Mouse (Mus musculus) lung, embryonic 15.5 days (tissue): ENCODE measurements at regions not wholly inside any gene's neighbourhood (a gene's known extent, or its start where the extent isn't known, plus 50 kb on each side); places are given as distances from the start of the nearest gene placed in this dataset.

ENCODE experiments used
- ATAC-seq: fragments of 200-750 bp; cut with Nextera tagmentation; 2 replicates; pipeline ENCODE4 v1.8.0; 2017; ENCODE audit warnings: moderate number of reproducible peaks, borderline replicate concordance; ENCODE audit not compliant: low FRiP score, low TSS enrichment; ENCODE audit errors: extremely low read depth
- H3K27ac ChIP-seq: fragments of 300-500 bp; sonication (generic); 2 replicates; pipeline ENCODE4 v1.5.1; 2015; ENCODE audit warnings: moderate library complexity, mild to moderate bottlenecking, inconsistent platforms
- H3K27me3 ChIP-seq: fragments of 300-500 bp; sonication (generic); 2 replicates; pipeline ENCODE4 v1.6.1; 2015; ENCODE audit warnings: inconsistent platforms
- H3K36me3 ChIP-seq: fragments of 300-500 bp; sonication (generic); 2 replicates; pipeline ENCODE4 v1.6.1; 2015; ENCODE audit warnings: inconsistent platforms
- H3K4me1 ChIP-seq: fragments of 300-500 bp; sonication (generic); 2 replicates; pipeline ENCODE4 v1.6.1; 2015; ENCODE audit warnings: inconsistent platforms
- H3K4me2 ChIP-seq: fragments of 300-500 bp; sonication (generic); 2 replicates; pipeline ENCODE4 v1.6.1; 2015; ENCODE audit warnings: inconsistent platforms, mild to moderate bottlenecking, moderate library complexity
- H3K4me3 ChIP-seq: fragments of 300-500 bp; sonication (generic); 2 replicates; pipeline ENCODE4 v1.5.1; 2015; ENCODE audit warnings: mild to moderate bottlenecking, inconsistent platforms
- H3K9ac ChIP-seq: fragments of 300-500 bp; sonication (generic); 2 replicates; pipeline ENCODE4 v1.6.1; 2015; ENCODE audit warnings: inconsistent platforms
- H3K9me3 ChIP-seq: fragments of 300-500 bp; sonication (generic); 2 replicates; pipeline ENCODE4 v1.6.1; 2016; ENCODE audit warnings: inconsistent platforms
- WGBS: fragments of 180-500 bp; shearing (Covaris S2); methylation state at CpG from one replicate; pipeline ENCODE4 v1.1.7; 2015; 5-methylcytosine and 5-hydroxymethylcytosine counted together

DNA sequence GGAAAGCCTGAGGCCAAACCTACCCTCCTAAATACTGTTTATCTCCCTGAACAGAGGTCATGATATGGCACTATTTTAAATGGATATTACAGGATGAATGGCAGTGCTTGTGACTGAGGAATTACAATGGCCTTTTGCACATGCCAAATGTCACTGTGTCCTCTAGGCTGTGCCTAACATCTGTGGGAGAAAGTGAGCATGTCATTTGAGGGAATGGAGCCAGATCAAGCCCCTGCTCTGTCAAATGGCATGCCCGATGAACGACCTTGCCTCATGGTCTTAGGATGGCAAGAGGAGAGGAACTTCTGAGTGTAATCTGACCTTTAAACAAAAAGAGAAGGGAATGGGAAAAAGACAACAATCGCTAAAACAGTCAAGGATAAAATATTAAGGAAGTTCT lies 827.0 kb downstream of the Gsdmc2 start:
- no peak for ATAC-seq
- Histone ChIP-seq H3K4me1 (no peaks in the 10 kb centered on the region), H3K27ac (no peak overlapping the region), H3K4me2 (no peak overlapping the region), H3K36me3 (no peaks in the 10 kb centered on the region), H3K9ac (no peak overlapping the region), H3K4me3 (no peak overlapping the region), H3K27me3 (no peaks in the 10 kb centered on the region), H3K9me3 (no peaks in the 10 kb centered on the region)
- 60% methylated on average over 3 of the region's 3 CpGs for WGBS

GRCm38 (mm10) chr15:63006471-63007228 lies 838.3 kb downstream of the Gsdmc2 start:
- Histone ChIP-seq H3K4me2 (no peak overlapping the region), H3K27ac (no peak overlapping the region), H3K27me3 (no peaks in the 10 kb centered on the region), H3K4me3 (no peak overlapping the region), H3K4me1 (no peaks in the 10 kb centered on the region), H3K9ac (no peak overlapping the region), H3K9me3 (no peaks in the 10 kb centered on the region), H3K36me3 (no peaks in the 10 kb centered on the region)
- 82% methylated on average over 14 of the region's 14 CpGs for WGBS
- no peak for ATAC-seq

- Histone ChIP-seq H3K27ac (no peak overlapping the region), H3K4me1 (no peaks in the 10 kb centered on the region), H3K27me3 (no peaks in the 10 kb centered on the region), H3K4me2 (no peak overlapping the region), H3K9me3 (no peaks in the 10 kb centered on the region), H3K9ac (no peak overlapping the region), H3K4me3 (no peak overlapping the region), H3K36me3 (no peaks in the 10 kb centered on the region)
- no peak for ATAC-seq
- 80% methylated on average over 2 of the region's 2 CpGs for WGBS
These were observed 850.3 kb downstream of the Gsdmc2 start for GRCm38 (mm10) chr15:62994691-62995090.

DNA sequence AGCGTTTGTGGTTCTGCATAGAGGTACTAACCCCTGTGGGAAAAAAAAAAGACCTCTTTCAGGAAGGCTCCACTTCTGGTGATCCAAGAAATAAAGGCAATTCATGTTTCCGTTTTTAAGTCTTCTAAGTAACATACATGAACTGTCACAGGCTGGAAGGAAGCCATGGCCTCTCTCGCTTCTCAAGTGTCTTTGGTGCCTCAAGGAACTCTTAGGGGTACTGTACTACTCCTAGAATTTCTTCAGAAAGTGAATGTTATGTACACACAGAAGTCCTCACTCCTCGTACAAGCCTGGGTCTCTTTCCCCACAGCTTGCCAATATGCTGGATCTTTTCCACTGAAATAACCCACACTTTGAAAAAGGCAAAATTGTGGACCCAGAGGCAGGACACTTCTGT lies 858.1 kb downstream of the Gsdmc2 start:
- WGBS, result 31% methylated on average over 4 of the region's 4 CpGs
- no peaks in the 10 kb centered on the region for H3K36me3 ChIP-seq
- peak overlapping the region; percentile 67 for H3K27ac ChIP-seq
- H3K9ac ChIP-seq, result no peak overlapping the region
- ATAC-seq, result peak; percentile 71; the same call in 1 of the 2 replicates
- no peaks in the 10 kb centered on the region for H3K27me3 ChIP-seq
- H3K4me3 ChIP-seq, result no peak overlapping the region
- H3K4me2 ChIP-seq, result no peak overlapping the region
- peaks cover 4% of the 10 kb centered on the region; the same call in 1 of the 2 replicates for H3K4me1 ChIP-seq
- H3K9me3 ChIP-seq, result no peaks in the 10 kb centered on the region

GRCm38 (mm10) chr15:62986147-62986546 lies 858.8 kb downstream of the Gsdmc2 start:
- no peak overlapping the region for H3K9ac ChIP-seq
- no peaks in the 10 kb centered on the region for H3K27me3 ChIP-seq
- 31% methylated on average over 7 of the region's 7 CpGs for WGBS
- no peak overlapping the region for H3K4me2 ChIP-seq
- H3K9me3 ChIP-seq, result no peaks in the 10 kb centered on the region
- H3K4me3 ChIP-seq, result no peak overlapping the region
- H3K27ac ChIP-seq, result peak overlapping the region; percentile 31
- peaks cover 4% of the 10 kb centered on the region; the same call in 1 of the 2 replicates for H3K4me1 ChIP-seq
- H3K36me3 ChIP-seq, result no peaks in the 10 kb centered on the region
- ATAC-seq, result peak; percentile 93

DNA sequence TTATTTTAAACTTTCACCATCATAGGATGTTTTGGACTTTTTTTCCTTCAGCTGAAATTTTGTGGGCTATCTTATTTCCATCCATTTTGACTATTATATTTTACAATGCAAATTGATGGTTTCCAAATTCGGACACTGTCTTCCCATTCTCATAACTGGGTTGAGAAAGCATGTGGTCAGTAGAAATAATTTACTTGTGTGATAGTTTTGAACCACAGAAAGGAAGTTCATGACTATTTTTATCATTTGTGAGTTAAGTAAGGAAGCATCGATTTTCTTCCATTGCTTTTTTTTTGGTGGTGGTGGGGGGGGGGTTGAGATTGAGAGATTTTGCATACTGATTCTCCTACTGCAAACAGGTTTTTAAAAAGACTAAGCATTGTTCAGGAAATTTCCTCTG lies 874.4 kb downstream of the Gsdmc2 start:
- Histone ChIP-seq H3K9me3 (no peaks in the 10 kb centered on the region), H3K36me3 (no peaks in the 10 kb centered on the region), H3K4me1 (no peaks in the 10 kb centered on the region), H3K27ac (no peak overlapping the region), H3K4me2 (no peak overlapping the region), H3K4me3 (no peak overlapping the region), H3K9ac (no peak overlapping the region), H3K27me3 (no peaks in the 10 kb centered on the region)
- ATAC-seq, result no peak
- 78% methylated on average over 2 of the region's 2 CpGs for WGBS

DNA sequence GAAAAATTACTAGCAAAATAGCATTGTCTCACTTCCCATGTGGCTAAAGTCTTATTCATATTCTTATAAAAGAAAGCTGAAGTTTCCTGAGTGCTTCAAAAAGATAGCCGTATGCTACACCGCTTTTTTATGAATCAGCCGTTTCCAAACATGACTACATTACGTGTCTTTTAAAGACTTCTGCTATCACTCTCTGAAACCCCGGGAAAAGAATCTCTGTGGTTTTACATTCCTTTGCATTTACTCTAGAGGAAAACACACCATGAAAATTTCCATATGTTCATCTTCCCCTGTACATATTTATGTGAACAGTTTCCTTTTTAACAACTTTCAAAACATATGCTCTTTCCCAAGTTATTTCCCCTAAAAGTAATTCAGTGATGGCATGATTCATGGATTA lies 882.3 kb downstream of the Gsdmc2 start:
- H3K9me3 ChIP-seq, result no peaks in the 10 kb centered on the region
- peaks cover 9% of the 10 kb centered on the region; the same call in 1 of the 2 replicates for H3K4me1 ChIP-seq
- 42% methylated on average over 5 of the region's 5 CpGs for WGBS
- no peaks in the 10 kb centered on the region for H3K27me3 ChIP-seq
- no peak for ATAC-seq
- H3K4me2 ChIP-seq, result no peak overlapping the region
- no peaks in the 10 kb centered on the region for H3K36me3 ChIP-seq
- no peak overlapping the region for H3K9ac ChIP-seq
- no peak overlapping the region for H3K4me3 ChIP-seq
- no peak overlapping the region for H3K27ac ChIP-seq

DNA sequence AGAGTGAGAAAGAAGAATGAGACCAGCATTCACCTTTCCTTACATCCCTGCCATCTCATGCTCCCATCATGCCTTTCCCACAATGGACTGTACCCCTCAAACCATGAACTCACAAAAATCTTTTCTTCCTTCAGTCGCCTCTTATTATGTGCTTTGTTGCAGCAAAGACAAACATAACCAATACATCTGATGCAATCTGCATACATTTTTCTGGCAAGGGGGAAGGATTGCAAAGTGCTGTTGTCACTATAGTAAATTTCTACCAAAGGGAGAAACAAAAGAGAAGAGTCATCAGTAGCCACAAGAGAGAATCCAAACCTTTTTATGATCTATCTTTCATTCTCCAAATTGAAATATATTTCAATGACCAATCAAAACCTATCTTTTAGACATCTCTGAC lies 884.4 kb downstream of the Gsdmc2 start:
- no peak for ATAC-seq

GRCm38 (mm10) chr15:62958506-62959330 lies 886.3 kb downstream of the Gsdmc2 start:
- 88% methylated on average over 2 of the region's 2 CpGs for WGBS
- no peaks in the 10 kb centered on the region for H3K27me3 ChIP-seq

More for the DNA sequence above, 884.4 kb downstream of the Gsdmc2 start:
- H3K9ac ChIP-seq, result no peak overlapping the region
- peaks cover 9% of the 10 kb centered on the region; the same call in 1 of the 2 replicates for H3K4me1 ChIP-seq
- H3K27ac ChIP-seq, result no peak overlapping the region
- no peaks in the 10 kb centered on the region for H3K27me3 ChIP-seq
- no peak overlapping the region for H3K4me2 ChIP-seq
- WGBS, result 97% methylated on average over 1 of the region's 1 CpGs
- H3K36me3 ChIP-seq, result no peaks in the 10 kb centered on the region
- H3K4me3 ChIP-seq, result no peak overlapping the region
- no peaks in the 10 kb centered on the region for H3K9me3 ChIP-seq

GRCm38 (mm10) chr15:62954889-62955288 lies 890.1 kb downstream of the Gsdmc2 start:
- no peak overlapping the region for H3K9ac ChIP-seq
- H3K4me1 ChIP-seq, result peaks cover 6% of the 10 kb centered on the region; the same call in 1 of the 2 replicates
- no peaks in the 10 kb centered on the region for H3K9me3 ChIP-seq
- 71% methylated on average over 1 of the region's 1 CpGs for WGBS
- ATAC-seq, result no peak
- no peak overlapping the region for H3K4me2 ChIP-seq
- no peaks in the 10 kb centered on the region for H3K36me3 ChIP-seq
- H3K27me3 ChIP-seq, result no peaks in the 10 kb centered on the region
- H3K4me3 ChIP-seq, result no peak overlapping the region
- no peak overlapping the region for H3K27ac ChIP-seq

More at GRCm38 (mm10) chr15:62958506-62959330, 886.3 kb downstream of the Gsdmc2 start:
- Histone ChIP-seq H3K27ac (no peak overlapping the region), H3K4me2 (no peak overlapping the region), H3K9ac (no peak overlapping the region), H3K9me3 (no peaks in the 10 kb centered on the region), H3K4me3 (no peak overlapping the region), H3K36me3 (no peaks in the 10 kb centered on the region), H3K4me1 (peaks cover 11% of the 10 kb centered on the region)
- no peak for ATAC-seq

DNA sequence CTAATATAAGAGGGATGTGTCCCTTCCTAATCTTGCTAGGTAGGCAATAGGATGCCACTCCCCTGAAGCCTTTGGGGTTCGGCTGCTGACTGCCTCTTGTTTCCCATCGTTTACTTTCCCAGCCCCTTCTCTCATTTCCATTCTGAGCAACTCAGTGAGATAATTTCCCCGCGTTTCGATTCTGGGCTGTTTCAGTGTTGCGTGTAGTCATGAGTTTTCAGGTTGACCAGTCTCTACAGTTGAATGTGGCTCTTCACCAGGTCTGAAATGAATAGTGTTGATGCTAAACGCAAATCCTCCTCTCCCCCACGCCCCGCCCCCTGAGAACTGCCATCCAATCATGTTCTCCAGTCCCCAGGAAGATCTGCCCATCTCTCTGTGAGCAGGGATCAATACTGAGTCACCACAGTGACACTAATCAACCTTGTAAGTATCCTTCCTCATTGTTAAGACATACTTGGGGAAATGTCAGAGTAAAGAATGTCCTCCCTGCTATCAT lies 890.6 kb downstream of the Gsdmc2 start:
- no peaks in the 10 kb centered on the region for H3K9me3 ChIP-seq
- H3K4me2 ChIP-seq, result no peak overlapping the region
- no peaks in the 10 kb centered on the region for H3K27me3 ChIP-seq
- H3K36me3 ChIP-seq, result no peaks in the 10 kb centered on the region
- no peak overlapping the region for H3K4me3 ChIP-seq
- no peak overlapping the region for H3K9ac ChIP-seq
- 74% methylated on average over 9 of the region's 9 CpGs for WGBS
- H3K4me1 ChIP-seq, result peaks cover 6% of the 10 kb centered on the region; the same call in 1 of the 2 replicates
- H3K27ac ChIP-seq, result no peak overlapping the region
- no peak for ATAC-seq
